Mouse (Mus musculus) WW6 (cell line): ENCODE measurements around the gene Ilf2.
A peak's percentile ranks its signal among the peaks of the same experiment; 100 is the strongest.

ENCODE experiments used
- DNase-seq: peaks from one replicate; pipeline ENCODE4 v3.0.0-alpha.2; 2013; ENCODE audit warnings: low read depth, low spot score

The Ilf2 gene

GRCm38 (mm10) chr3:90462579-90462978, 13.3 kb upstream of the Ilf2 start:
- no peak for DNase-seq

- no peak for DNase-seq
Measured at GRCm38 (mm10) chr3:90464552-90465080, 11.3 kb upstream of the Ilf2 start.

- no peak for DNase-seq
Measured at GRCm38 (mm10) chr3:90465081-90465685, 10.7 kb upstream of the Ilf2 start.

- DNase-seq = no peak
Measured at GRCm38 (mm10) chr3:90465686-90466310, 10.1 kb upstream of the Ilf2 start, which contains the start of gene Npr1. Gene Npr1 (minus strand): TSS chr3:90465866.

GRCm38 (mm10) chr3:90466311-90466766, 9.6 kb upstream of the Ilf2 start:
- DNase-seq = peak; percentile 39

GRCm38 (mm10) chr3:90467618-90468300, 8.2 kb upstream of the Ilf2 start:
- DNase-seq = no peak

GRCm38 (mm10) chr3:90472213-90472612, 3.7 kb upstream of the Ilf2 start:
- no peak for DNase-seq

GRCm38 (mm10) chr3:90475151-90475830, 635 bp upstream of the Ilf2 start:
- no peak for DNase-seq

GRCm38 (mm10) chr3:90486998-90487397, 11.1 kb downstream of the Ilf2 start:
- no peak for DNase-seq

- DNase-seq = no peak
Measured at GRCm38 (mm10) chr3:90488576-90488975, 12.7 kb downstream of the Ilf2 start.

GRCm38 (mm10) chr3:90490696-90491256, 14.8 kb downstream of the Ilf2 start, which contains the start of gene Snapin:
Gene Snapin (minus strand): TSS chr3:90491033.
- peak; percentile 89 for DNase-seq

GRCm38 (mm10) chr3:90491350-90491749, 15.4 kb downstream of the Ilf2 start:
- DNase-seq = no peak

GRCm38 (mm10) chr3:90493831-90494540, 18.1 kb downstream of the Ilf2 start:
- no peak for DNase-seq

GRCm38 (mm10) chr3:90495850-90496525, 20.1 kb downstream of the Ilf2 start:
- DNase-seq = no peak

- DNase-seq = no peak
Measured at GRCm38 (mm10) chr3:90497597-90497996, 21.7 kb downstream of the Ilf2 start.

- no peak for DNase-seq
Measured at GRCm38 (mm10) chr3:90503444-90503843, 27.5 kb downstream of the Ilf2 start.

- no peak for DNase-seq
Measured at GRCm38 (mm10) chr3:90505216-90505615, 29.3 kb downstream of the Ilf2 start.

GRCm38 (mm10) chr3:90506362-90506761, 30.4 kb downstream of the Ilf2 start:
- no peak for DNase-seq

- no peak for DNase-seq
Measured at GRCm38 (mm10) chr3:90508287-90508949, 32.5 kb downstream of the Ilf2 start.
